Mouse (Mus musculus) MEL (cell line): ENCODE measurements at regions not wholly inside any gene's neighbourhood (a gene's known extent, or its start where the extent isn't known, plus 50 kb on each side); places are given as distances from the start of the nearest gene placed in this dataset.

Experiments
- DNase-seq: peaks from one replicate; pipeline ENCODE4 v3.0.0; 2011; ENCODE audit warnings: low read depth, low spot score
- H3K27ac ChIP-seq: 2 replicates; pipeline ENCODE4 v1.5.1; 2012; ENCODE audit warnings: low read depth, mild to moderate bottlenecking, control low read depth, low read length, moderate library complexity; ENCODE audit not compliant: control insufficient read depth
- H3K27me3 ChIP-seq, 2 experiments: fragments of 150-350 bp in 1 of 2; sonication (generic) in 1 of 2; 2 replicates each; pipeline ENCODE4 v1.6.1; 2012; ENCODE audit warnings: low read length in 2 of 2, mild to moderate bottlenecking in 2 of 2, improper control_type of control experiment in 1 of 2, moderate library complexity in 1 of 2; ENCODE audit not compliant: insufficient read depth in 2 of 2, control insufficient read depth in 1 of 2
- H3K36me3 ChIP-seq, 2 experiments: 2 replicates each; pipeline ENCODE4 v1.6.1; 2012 to 2014; ENCODE audit warnings: low read length in 2 of 2, improper control_type of control experiment in 1 of 2, inconsistent platforms in 1 of 2, mild to moderate bottlenecking in 1 of 2; ENCODE audit not compliant: insufficient read depth in 2 of 2, control insufficient read depth in 1 of 2
- H3K4me1 ChIP-seq, 2 experiments: fragments of 150-350 bp in 1 of 2; sonication (generic) in 1 of 2; 2 replicates each; pipeline ENCODE4 v1.6.1; 2012; ENCODE audit warnings: low read length in 2 of 2, improper control_type of control experiment in 1 of 2, mild to moderate bottlenecking in 1 of 2; ENCODE audit not compliant: insufficient read depth in 2 of 2, control insufficient read depth in 1 of 2
- H3K4me3 ChIP-seq, 2 experiments: fragments of 150-350 bp in 1 of 2; sonication (generic) in 1 of 2; 2 replicates each; pipeline ENCODE4 v1.5.1; 2012; ENCODE audit warnings: low read depth in 2 of 2, low read length in 2 of 2, mild to moderate bottlenecking in 2 of 2, moderate library complexity in 2 of 2, control low read depth in 1 of 2, improper control_type of control experiment in 1 of 2; ENCODE audit not compliant: control insufficient read depth in 1 of 2, insufficient read depth in 1 of 2
- H3K79me2 ChIP-seq: 2 replicates; pipeline ENCODE4 v1.6.1; 2012; ENCODE audit warnings: mild to moderate bottlenecking, low read length, moderate library complexity; ENCODE audit not compliant: control insufficient read depth, poor library complexity, insufficient read depth
- H3K9ac ChIP-seq: 2 replicates; pipeline ENCODE4 v1.6.1; 2012; ENCODE audit warnings: low read depth, mild to moderate bottlenecking, control low read depth, low read length, moderate library complexity; ENCODE audit not compliant: control insufficient read depth, poor library complexity, severe bottlenecking
- H3K9me3 ChIP-seq: fragments of 150-350 bp; sonication (generic); replicated peaks from 2 replicates; pipeline ENCODE4 v1.6.1; 2012; ENCODE audit warnings: mild to moderate bottlenecking, low read length, improper control_type of control experiment, moderate library complexity; ENCODE audit not compliant: insufficient read depth
- BHLHE40 ChIP-seq: IDR thresholded peaks from 2 replicates; pipeline ENCODE4 v1.6.1; 2012; ENCODE audit warnings: low read depth, mild to moderate bottlenecking, inconsistent platforms, low read length, improper control_type of control experiment, borderline replicate concordance
- CHD1 ChIP-seq: IDR thresholded peaks from 2 replicates; pipeline ENCODE4 v1.6.1; 2012; ENCODE audit warnings: low read depth, mild to moderate bottlenecking, inconsistent platforms, low read length, improper control_type of control experiment
- CHD2 ChIP-seq: IDR thresholded peaks from 2 replicates; pipeline ENCODE4 v1.6.1; 2011; ENCODE audit warnings: low read length, improper control_type of control experiment
- CTCF ChIP-seq, 3 experiments: IDR thresholded peaks in 2 of 3; conservative IDR thresholded peaks in 1 of 3; 2 replicates each; pipeline ENCODE4 v1.5.1; 2011 to 2012; ENCODE audit warnings: low read length in 3 of 3, low read depth in 2 of 3, mild to moderate bottlenecking in 2 of 3, improper control_type of control experiment in 1 of 3, inconsistent platforms in 1 of 3, mixed read lengths in 1 of 3, moderate library complexity in 1 of 3; ENCODE audit not compliant: control insufficient read depth in 1 of 3, insufficient read depth in 1 of 3, poor library complexity in 1 of 3, severe bottlenecking in 1 of 3
- EP300 ChIP-seq, 2 experiments: IDR thresholded peaks; 2 replicates each; pipeline ENCODE4 v1.6.1; 2011; ENCODE audit warnings: improper control_type of control experiment in 2 of 2, low read length in 2 of 2, low read depth in 1 of 2, mild to moderate bottlenecking in 1 of 2
- GABPA ChIP-seq: IDR thresholded peaks from 2 replicates; pipeline ENCODE4 v1.6.1; 2012; ENCODE audit warnings: low read depth, mild to moderate bottlenecking, inconsistent platforms, low read length, improper control_type of control experiment, moderate library complexity
- GATA1 ChIP-seq: IDR thresholded peaks from 2 replicates; pipeline ENCODE4 v1.6.1; 2011; ENCODE audit warnings: low read depth, low read length, improper control_type of control experiment
- HCFC1 ChIP-seq: IDR thresholded peaks from 2 replicates; pipeline ENCODE4 v1.6.1; 2012; ENCODE audit warnings: low read depth, mild to moderate bottlenecking, inconsistent platforms, low read length, improper control_type of control experiment, moderate library complexity
- KAT2A ChIP-seq: conservative IDR thresholded peaks from 2 replicates; pipeline ENCODE4 v1.6.1; 2012; ENCODE audit warnings: low read depth, low read length, improper control_type of control experiment, inconsistent platforms
- MAFK ChIP-seq: IDR thresholded peaks from 2 replicates; pipeline ENCODE4 v1.6.1; 2011; ENCODE audit warnings: low read depth, mild to moderate bottlenecking, low read length, improper control_type of control experiment, borderline replicate concordance
- MAZ ChIP-seq: IDR thresholded peaks from 2 replicates; pipeline ENCODE4 v1.6.1; 2012; ENCODE audit warnings: low read depth, mild to moderate bottlenecking, inconsistent platforms, low read length, improper control_type of control experiment
- MEF2A ChIP-seq: IDR thresholded peaks from 2 replicates; pipeline ENCODE4 v1.6.1; 2014; ENCODE audit warnings: low read depth, mild to moderate bottlenecking, inconsistent platforms, low read length, improper control_type of control experiment; ENCODE audit not compliant: poor library complexity, insufficient replicate concordance, severe bottlenecking; ENCODE audit errors: extremely low read depth
- MXI1 ChIP-seq: IDR thresholded peaks from 2 replicates; pipeline ENCODE4 v1.6.1; 2011; ENCODE audit warnings: mild to moderate bottlenecking, low read depth, low read length, improper control_type of control experiment
- MYB ChIP-seq: IDR thresholded peaks from 2 replicates; pipeline ENCODE4 v1.6.1; 2011; ENCODE audit warnings: mild to moderate bottlenecking, low read depth, low read length, improper control_type of control experiment
- NELFE ChIP-seq: IDR thresholded peaks from 2 replicates; pipeline ENCODE4 v1.6.1; 2011; ENCODE audit warnings: low read depth, low read length, improper control_type of control experiment
- NRF1 ChIP-seq: IDR thresholded peaks from 2 replicates; pipeline ENCODE4 v1.6.1; 2014; ENCODE audit warnings: low read depth, mild to moderate bottlenecking, inconsistent platforms, low read length, improper control_type of control experiment, moderate library complexity; ENCODE audit not compliant: poor library complexity, insufficient read depth, severe bottlenecking
- POLR2A ChIP-seq, 2 experiments: IDR thresholded peaks; 2 replicates each; pipeline ENCODE4 v1.6.1; 2011 to 2012; ENCODE audit warnings: low read length in 2 of 2, mild to moderate bottlenecking in 2 of 2, control low read depth in 1 of 2, improper control_type of control experiment in 1 of 2, low read depth in 1 of 2, moderate library complexity in 1 of 2; ENCODE audit not compliant: control insufficient read depth in 1 of 2, insufficient read depth in 1 of 2, poor library complexity in 1 of 2
- POLR2AphosphoS2 ChIP-seq: IDR thresholded peaks from 2 replicates; pipeline ENCODE4 v1.6.1; 2011; ENCODE audit warnings: low read length, improper control_type of control experiment
- RAD21 ChIP-seq: IDR thresholded peaks from 2 replicates; pipeline ENCODE4 v1.6.1; 2011; ENCODE audit warnings: mild to moderate bottlenecking, low read depth, low read length, improper control_type of control experiment
- RCOR1 ChIP-seq: IDR thresholded peaks from 2 replicates; pipeline ENCODE4 v1.6.1; 2012; ENCODE audit warnings: low read depth, mild to moderate bottlenecking, inconsistent platforms, low read length, improper control_type of control experiment
- SMC3 ChIP-seq: IDR thresholded peaks from 2 replicates; pipeline ENCODE4 v1.6.1; 2011; ENCODE audit warnings: low read depth, low read length, improper control_type of control experiment
- TAL1 ChIP-seq: IDR thresholded peaks from 2 replicates; pipeline ENCODE4 v1.6.1; 2012; ENCODE audit warnings: mild to moderate bottlenecking, inconsistent platforms, low read length, moderate library complexity, mixed read lengths
- TBP ChIP-seq: IDR thresholded peaks from 2 replicates; pipeline ENCODE4 v1.8.0; 2011; ENCODE audit warnings: low read depth, low read length, improper control_type of control experiment
- TCF12 ChIP-seq: IDR thresholded peaks from 2 replicates; pipeline ENCODE4 v1.6.1; 2014; ENCODE audit warnings: low read depth, mild to moderate bottlenecking, inconsistent platforms, low read length, improper control_type of control experiment, moderate library complexity
- USF2 ChIP-seq, 2 experiments: IDR thresholded peaks; 2 replicates each; pipeline ENCODE4 v1.6.1; 2011 to 2012; ENCODE audit warnings: improper control_type of control experiment in 2 of 2, low read length in 2 of 2, borderline replicate concordance in 1 of 2, inconsistent platforms in 1 of 2, low read depth in 1 of 2, mild to moderate bottlenecking in 1 of 2; ENCODE audit not compliant: insufficient read depth in 1 of 2
- ZC3H11A ChIP-seq: IDR thresholded peaks from 2 replicates; pipeline ENCODE4 v1.6.1; 2012; ENCODE audit warnings: low read depth, mild to moderate bottlenecking, inconsistent platforms, low read length, improper control_type of control experiment
- ZMIZ1 ChIP-seq: IDR thresholded peaks from 2 replicates; pipeline ENCODE4 v1.6.1; 2012; ENCODE audit warnings: low read depth, mild to moderate bottlenecking, inconsistent platforms, low read length, improper control_type of control experiment, moderate library complexity
- ZNF384 ChIP-seq: IDR thresholded peaks from 2 replicates; pipeline ENCODE4 v1.6.1; 2012; ENCODE audit warnings: low read depth, mild to moderate bottlenecking, inconsistent platforms, low read length, improper control_type of control experiment

GRCm38 (mm10) chr4:97491248-97491804 is 281.2 kb upstream of the Nfia start:
- no peaks in the 10 kb centered on the region for H3K36me3 ChIP-seq
- DNase-seq: no peak
- H3K9ac ChIP-seq: no peak overlapping the region
- peaks cover 0 to 2% of the 10 kb centered on the region in 2 experiments; a peak in 1 of 4 replicates for H3K27me3 ChIP-seq
- no peaks in the 10 kb centered on the region for H3K79me2 ChIP-seq
- TF ChIP-seq ZC3H11A (no peak), TCF12 (no peak), GABPA (no peak), EP300 (IDR thresholded peaks at IDR 0.05; ENCODE audit: low read depth in 1 of 2, low read length in 2 of 2) (no peak), POLR2AphosphoS2 (no peak), GATA1 (no peak), TBP (no peak), NRF1 (no peak), SMC3 (no peak), BHLHE40 (no peak), HCFC1 (no peak), RAD21 (no peak), ZMIZ1 (no peak), MEF2A (no peak), USF2 (IDR thresholded peaks at IDR 0.05; ENCODE audit: borderline replicate concordance in 1 of 2, insufficient read depth in 1 of 2, low read depth in 1 of 2, low read length in 2 of 2) (no peak), TAL1 (no peak), MAFK (no peak), CHD1 (no peak), NELFE (no peak)
- no peak overlapping the region for H3K27ac ChIP-seq
- H3K4me3 ChIP-seq: no peak overlapping the region
- H3K4me1 ChIP-seq: no peaks in the 10 kb centered on the region
- H3K9me3 ChIP-seq: no peaks in the 10 kb centered on the region

DNA sequence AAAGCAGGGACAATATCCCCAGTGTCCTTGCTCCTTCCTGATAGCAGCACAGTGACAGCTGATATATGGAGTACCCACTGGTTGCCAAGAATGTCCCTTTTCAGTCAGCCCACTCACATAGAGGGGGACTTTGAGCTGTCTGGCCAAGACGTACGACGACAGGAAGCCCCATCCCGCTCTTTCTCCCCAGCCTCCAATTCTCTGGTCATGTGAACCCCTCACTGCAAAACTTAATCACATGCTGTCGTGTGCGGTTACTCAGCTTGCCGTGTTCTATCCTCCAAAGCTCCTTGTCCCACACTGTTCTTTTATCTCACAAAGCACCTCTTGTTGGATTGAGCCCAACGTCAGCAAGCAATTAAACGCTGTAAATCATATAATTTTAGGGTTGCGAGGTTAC is 286.2 kb upstream of the Nfia start:
- no peaks in the 10 kb centered on the region for H3K9me3 ChIP-seq
- H3K36me3 ChIP-seq: no peaks in the 10 kb centered on the region
- no peak for TF ChIP-seq TCF12
- no peak for TF ChIP-seq POLR2A (IDR thresholded peaks at IDR 0.05; ENCODE audit: control insufficient read depth in 1 of 2, insufficient read depth in 1 of 2, low read depth in 1 of 2, low read length in 2 of 2, poor library complexity in 1 of 2)
- no peak for TF ChIP-seq MAFK
- TF ChIP-seq NRF1: no peak
- TF ChIP-seq GATA1: no peak
- no peak for TF ChIP-seq CTCF (IDR thresholded peaks at IDR 0.05 in 2 of 3, conservative IDR thresholded peaks at IDR 0.05 in 1 of 3; ENCODE audit: control insufficient read depth in 1 of 3, insufficient read depth in 1 of 3, low read depth in 2 of 3, low read length in 3 of 3, poor library complexity in 1 of 3, severe bottlenecking in 1 of 3)
- no peak for TF ChIP-seq CHD1
- TF ChIP-seq RCOR1: no peak
- no peak for TF ChIP-seq POLR2AphosphoS2
- TF ChIP-seq ZMIZ1: no peak
- TF ChIP-seq MXI1: no peak
- TF ChIP-seq ZNF384: no peak
- TF ChIP-seq CHD2: no peak
- no peak for TF ChIP-seq KAT2A
- no peak for TF ChIP-seq MYB
- TF ChIP-seq MAZ: no peak
- no peak for TF ChIP-seq HCFC1
- no peak for TF ChIP-seq SMC3
- H3K4me1 ChIP-seq: no peaks in the 10 kb centered on the region
- no peak overlapping the region for H3K9ac ChIP-seq
- no peaks in the 10 kb centered on the region for H3K79me2 ChIP-seq
- DNase-seq: no peak
- H3K27ac ChIP-seq: no peak overlapping the region
- H3K27me3 ChIP-seq: peaks cover 0 to 4% of the 10 kb centered on the region in 2 experiments; a peak in 3 of 4 replicates
- no peak overlapping the region for H3K4me3 ChIP-seq
